Mouse (Mus musculus): ENCODE measurements around the gene Cldn14. TPM values are rescaled to one million over a fixed set of nuclear protein-coding genes. Genes with fewer than 3 reads are reported as not detected.

Gene Cldn14
- polyA plus RNA-seq, 1 experiment = 1.0 TPM

DNA sequence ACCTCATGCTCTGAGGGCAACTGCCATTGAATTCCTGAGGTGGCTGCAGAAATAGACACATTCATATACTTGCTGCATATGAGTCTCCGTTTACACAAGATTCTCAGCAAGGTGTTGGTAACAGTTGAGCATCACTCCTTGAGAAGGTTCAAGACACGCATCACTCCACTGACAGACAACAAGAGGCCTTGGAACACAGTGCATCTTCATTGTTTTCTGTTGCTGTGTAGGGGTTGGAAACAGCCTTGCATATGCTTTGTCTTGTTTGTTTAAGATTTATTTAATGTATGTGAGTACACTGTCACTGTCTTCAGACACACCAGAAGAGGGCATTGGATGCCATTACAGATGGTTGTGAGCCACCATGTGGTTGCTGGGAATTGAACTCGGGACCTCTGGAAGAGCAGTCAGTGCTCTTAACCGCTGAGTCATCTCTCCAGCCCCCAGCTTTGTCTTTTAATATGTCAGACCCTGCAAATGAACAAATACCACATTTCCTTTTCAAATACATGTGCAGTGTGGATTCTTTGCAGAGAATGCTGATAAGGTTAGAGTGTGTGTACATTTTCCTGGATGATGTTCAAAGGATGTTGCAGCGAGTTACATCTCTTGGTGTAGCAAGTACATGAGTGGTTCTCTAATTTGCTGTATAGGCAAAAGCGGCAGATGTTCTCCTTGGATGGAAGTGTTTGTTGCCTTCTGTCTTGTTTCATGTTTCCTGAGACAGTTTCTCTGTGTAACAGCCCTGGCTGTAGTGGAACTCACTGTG, 130.8 kb downstream of the Cldn14 start:
- no peak for TF ChIP-seq POLR2A (IDR thresholded peaks at IDR 0.05; ENCODE audit: control insufficient read depth, low read depth, low read length)
- TF ChIP-seq CTCF (IDR thresholded peaks at IDR 0.05; ENCODE audit: control insufficient read depth, insufficient read depth, insufficient replicate concordance, low read depth, low read length) = no peak

DNA sequence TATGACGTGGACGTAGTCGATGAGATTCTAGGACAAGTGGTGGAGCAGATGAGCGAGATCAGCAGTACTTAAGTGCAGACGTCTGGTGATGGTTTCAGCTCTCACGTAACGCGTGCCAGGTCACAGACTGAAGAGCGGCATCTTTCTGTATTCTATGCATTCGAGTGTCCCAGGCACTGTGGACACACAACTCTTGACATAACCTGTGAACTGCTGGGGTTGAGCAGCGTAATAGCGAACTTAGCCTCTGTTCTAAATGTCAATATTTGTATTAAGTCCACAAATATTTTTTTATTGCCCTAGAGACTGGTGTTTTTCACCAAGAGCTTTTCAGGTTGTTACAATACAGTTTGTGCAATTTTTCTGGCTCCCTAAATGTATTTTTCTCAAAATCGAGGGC, 133.8 kb downstream of the Cldn14 start:
- TF ChIP-seq POLR2A (IDR thresholded peaks at IDR 0.05; ENCODE audit: control insufficient read depth, low read depth, low read length) (no peak), CTCF (IDR thresholded peaks at IDR 0.05; ENCODE audit: control insufficient read depth, insufficient read depth, insufficient replicate concordance, low read depth, low read length) (no peak)
- H3K36me3 ChIP-seq (ENCODE audit: control insufficient read depth, insufficient read depth, low read length) = peaks cover 6% of the 10 kb centered on the region
- H3K27ac ChIP-seq (ENCODE audit: control insufficient read depth, insufficient read depth, low read depth, low read length) = no peak overlapping the region
- H3K27me3 ChIP-seq (ENCODE audit: control insufficient read depth, insufficient read depth, low read length) = no peaks in the 10 kb centered on the region
- no peak overlapping the region for H3K4me3 ChIP-seq (ENCODE audit: control insufficient read depth, low read depth, low read length)
- no peaks in the 10 kb centered on the region; the same call in 1 of the 2 replicates for H3K4me1 ChIP-seq (ENCODE audit: control insufficient read depth, insufficient read depth, low read length)

More for the DNA sequence above, 130.8 kb downstream of the Cldn14 start:
- no peaks in the 10 kb centered on the region; the same call in 1 of the 2 replicates for H3K4me1 ChIP-seq (ENCODE audit: control insufficient read depth, insufficient read depth, low read length)
- peaks cover 3% of the 10 kb centered on the region; the same call in 1 of the 2 replicates for H3K36me3 ChIP-seq (ENCODE audit: control insufficient read depth, insufficient read depth, low read length)
- H3K27me3 ChIP-seq (ENCODE audit: control insufficient read depth, insufficient read depth, low read length) = no peaks in the 10 kb centered on the region
- no peak overlapping the region for H3K4me3 ChIP-seq (ENCODE audit: control insufficient read depth, low read depth, low read length)
- H3K27ac ChIP-seq (ENCODE audit: control insufficient read depth, insufficient read depth, low read depth, low read length) = no peak overlapping the region

Other genes with a start within 250 kb of the Cldn14 start
- 9.6 and 11.6 TPM in 2 replicates for gene Morc3, start 176.7 kb downstream of the Cldn14 start, polyA plus RNA-seq (2012; rRNA removed)
- 9.3 and 10.1 TPM in 2 replicates for gene Chaf1b, start 124.9 kb downstream of the Cldn14 start, polyA plus RNA-seq (2012; rRNA removed)
- gene Sim2, start 76.1 kb upstream of the Cldn14 start, polyA plus RNA-seq (2012; rRNA removed) = 0.06 and 0.10 TPM in 2 replicates

All from testis, adult 2 months (tissue).